8 mouse cellular contexts compared by ENCODE assay signal in genomic region chr17:26933419-26933818, GRCm38 (mm10). TPM values are rescaled to one million over a fixed set of nuclear protein-coding genes. Genes with fewer than 3 reads are reported as not detected.
DNase-seq lines count a peak whose midpoint lies in the region; ATAC-seq and TF ChIP-seq lines count a peak whose summit lies in the region.

No protein-coding gene starts in this region.

- H3K9me3 ChIP-seq in embryonic facial prominence, embryonic 13.5 days: no peaks in the 10 kb centered on the region
- H3K9me3 ChIP-seq in intestine, postnatal 0 days (ENCODE audit: control insufficient read depth): no peaks in the 10 kb centered on the region
- H3K9me3 ChIP-seq in midbrain, postnatal 0 days (ENCODE audit: low read length): no peaks in the 10 kb centered on the region

- peak overlapping the region; percentile 92 for H3K4me2 ChIP-seq in embryonic facial prominence, embryonic 13.5 days
- H3K4me2 ChIP-seq in intestine, postnatal 0 days (replicated peaks; ENCODE audit: low read depth): peak overlapping the region; percentile 98
- peak overlapping the region; percentile 89 for H3K4me2 ChIP-seq in midbrain, postnatal 0 days (ENCODE audit: low read depth, low read length, poor library complexity, severe bottlenecking)

- no peak for TF ChIP-seq CTCF in left cerebral cortex, adult 2 months (IDR thresholded peaks at IDR 0.05)
- TF ChIP-seq CTCF in intestine, postnatal 0 days (IDR thresholded peaks at IDR 0.05; ENCODE audit: low read depth): 0 out of 2 replicates have a peak, but pooled peaks have one; percentile 15
- TF ChIP-seq CTCF in midbrain, postnatal 0 days (IDR thresholded peaks at IDR 0.05): no peak

- peak overlapping the region; percentile 86 for H3K4me3 ChIP-seq in left cerebral cortex, adult 2 months
- peak overlapping the region; percentile 79 for H3K4me3 ChIP-seq in embryonic facial prominence, embryonic 13.5 days
- H3K4me3 ChIP-seq in intestine, postnatal 0 days (ENCODE audit: low read depth, low read length): peak overlapping the region; percentile 82
- peak overlapping the region; percentile 86 for H3K4me3 ChIP-seq in midbrain, postnatal 0 days (ENCODE audit: low read depth, low read length)

- peak overlapping the region; percentile 92 for H3K27ac ChIP-seq in left cerebral cortex, adult 2 months
- H3K27ac ChIP-seq in embryonic facial prominence, embryonic 13.5 days: peak overlapping the region; percentile 86
- H3K27ac ChIP-seq in intestine, postnatal 0 days (ENCODE audit: low read depth, low read length): peak overlapping the region; percentile 71
- peak overlapping the region; percentile 89 for H3K27ac ChIP-seq in midbrain, postnatal 0 days (ENCODE audit: low read depth, low read length)

- H3K36me3 ChIP-seq in embryonic facial prominence, embryonic 13.5 days: peaks cover 52% of the 10 kb centered on the region
- peaks cover 37% of the 10 kb centered on the region for H3K36me3 ChIP-seq in intestine, postnatal 0 days (ENCODE audit: control insufficient read depth, insufficient read depth)
- peaks cover 19% of the 10 kb centered on the region for H3K36me3 ChIP-seq in midbrain, postnatal 0 days (ENCODE audit: insufficient read depth, low read length)

- no peak for DNase-seq in left cerebral cortex, adult 2 months (ENCODE audit: extremely low spot score in 1 of 2, low spot score in 2 of 2)
- DNase-seq in left cerebral cortex, adult 8-10 months (ENCODE audit: low spot score in 2 of 2): no peak
- DNase-seq in midbrain, postnatal 0 days (ENCODE audit: low spot score): no peak
- DNase-seq in thymus, postnatal 14 days: no peak
- no peak for DNase-seq in left cerebral cortex, postnatal 14 days (ENCODE audit: low spot score in 2 of 2)

- no peaks in the 10 kb centered on the region for H3K27me3 ChIP-seq in embryonic facial prominence, embryonic 13.5 days
- no peaks in the 10 kb centered on the region for H3K27me3 ChIP-seq in intestine, postnatal 0 days (replicated peaks; ENCODE audit: control insufficient read depth, insufficient read depth, low read length)
- no peaks in the 10 kb centered on the region for H3K27me3 ChIP-seq in midbrain, postnatal 0 days (ENCODE audit: insufficient read depth, low read length)

- intact Hi-C loops in left cerebral cortex, adult 2 months (cut with DNase I): loop anchor here (1.0 to 5.0 kb wide), 3 partner anchors 39 to 199 kb away; partner anchors contain the start of genes Bak1 and Uqcc2
- intact Hi-C loops in left cerebral cortex, postnatal 14 days (cut with DNase I): no loop called here

- 6% methylated on average over 13 of the region's 13 CpGs for WGBS in embryonic facial prominence, embryonic 13.5 days
- 4% methylated on average over 13 of the region's 13 CpGs for WGBS in intestine, postnatal 0 days
- 8% methylated on average over 13 of the region's 13 CpGs for WGBS in midbrain, postnatal 0 days

- H3K4me1 ChIP-seq in embryonic facial prominence, embryonic 13.5 days: peaks cover 32% of the 10 kb centered on the region
- H3K4me1 ChIP-seq in intestine, postnatal 0 days (replicated peaks; ENCODE audit: control insufficient read depth, insufficient read depth, low read length): 0 out of 2 replicates have a peak, but pooled peaks cover 6% of the 10 kb centered on the region
- peaks cover 4% of the 10 kb centered on the region; the same call in 1 of the 2 replicates for H3K4me1 ChIP-seq in midbrain, postnatal 0 days (ENCODE audit: insufficient read depth, low read length)

- ATAC-seq in embryonic facial prominence, embryonic 13.5 days (ENCODE audit: insufficient number of reproducible peaks, insufficient read depth, low FRiP score, low TSS enrichment, low read depth): no peak
- peak; percentile 3; the same call in 1 of the 2 replicates for ATAC-seq in intestine, postnatal 0 days
- peak; percentile 18; the same call in 1 of the 2 replicates for ATAC-seq in midbrain, postnatal 0 days (ENCODE audit: low FRiP score)
- ATAC-seq in megakaryocyte progenitor cell, adult 5-6 weeks (replicated peaks; ENCODE audit: poor library complexity): no peak

- H3K9ac ChIP-seq in embryonic facial prominence, embryonic 13.5 days: peak overlapping the region; percentile 89
- H3K9ac ChIP-seq in intestine, postnatal 0 days (ENCODE audit: low read depth, low read length): peak overlapping the region; percentile 76
- peak overlapping the region; percentile 91 for H3K9ac ChIP-seq in midbrain, postnatal 0 days (replicated peaks; ENCODE audit: low read length, poor library complexity, severe bottlenecking)

RNA-seq across cellular contexts. Expression of gene Phf1, which starts 0.6 kb away (rescaled TPM):
- total RNA-seq in left cerebral cortex, adult 2 months (2021): 10 to 100 TPM; 33.8 to 39.5 TPM
- total RNA-seq in left cerebral cortex, adult 8-10 months (2022): 10 to 100 TPM; 37.2 to 42.2 (median 38.0) TPM
- 12.7 and 15.4 TPM in 2 replicates for polyA plus RNA-seq in embryonic facial prominence, embryonic 13.5 days (2015; fragmentation: Nextera tagmentation; extraction: Ambion mirVana)
- 11.2 and 11.6 TPM in 2 replicates for polyA plus RNA-seq in intestine, postnatal 0 days (2015; fragmentation: Nextera tagmentation; extraction: Ambion mirVana)
- 48.7 and 53.5 TPM in 2 replicates for total RNA-seq in midbrain, postnatal 0 days (2014; rRNA removed)
- polyA plus RNA-seq in midbrain, postnatal 0 days (2015; fragmentation: Nextera tagmentation; extraction: Ambion mirVana): 32.8 and 35.8 TPM in 2 replicates
- 2.1 TPM in 2 replicates for total RNA-seq in megakaryocyte progenitor cell, adult 5-6 weeks (2015)
- total RNA-seq in megakaryocyte progenitor cell, adult 5-6 weeks (2017): 3.5 and 4.6 TPM in 2 replicates
- 10 to 100 TPM; 16.8 to 20.2 TPM for total RNA-seq in left cerebral cortex, postnatal 14 days (2021)

RNA-seq across cellular contexts. Expression of gene Cuta, which starts 6.0 kb away (rescaled TPM):
- total RNA-seq in left cerebral cortex, adult 2 months (2021): 100 to 1,000 TPM; 103 to 110 TPM
- 100 to 1,000 TPM in 2 of 4 experiments, 10 to 100 TPM in 2; 86.5 to 102 (median 97.7) TPM for total RNA-seq in left cerebral cortex, adult 8-10 months (2022)
- polyA plus RNA-seq in embryonic facial prominence, embryonic 13.5 days (2015; fragmentation: Nextera tagmentation; extraction: Ambion mirVana): 162 and 180 TPM in 2 replicates
- 287 and 304 TPM in 2 replicates for polyA plus RNA-seq in intestine, postnatal 0 days (2015; fragmentation: Nextera tagmentation; extraction: Ambion mirVana)
- 49.6 and 55.6 TPM in 2 replicates for total RNA-seq in midbrain, postnatal 0 days (2014; rRNA removed)
- polyA plus RNA-seq in midbrain, postnatal 0 days (2015; fragmentation: Nextera tagmentation; extraction: Ambion mirVana): 136 and 143 TPM in 2 replicates
- 181 and 216 TPM in 2 replicates for total RNA-seq in megakaryocyte progenitor cell, adult 5-6 weeks (2015)
- 75.8 and 82.9 TPM in 2 replicates for total RNA-seq in megakaryocyte progenitor cell, adult 5-6 weeks (2017)
- 100 to 1,000 TPM; 127 to 133 TPM for total RNA-seq in left cerebral cortex, postnatal 14 days (2021)

RNA-seq across cellular contexts. Expression of gene Syngap1, which starts 7.6 kb away (rescaled TPM):
- 100 to 1,000 TPM; 452 to 471 TPM for total RNA-seq in left cerebral cortex, adult 2 months (2021)
- 100 to 1,000 TPM; 329 to 367 (median 348) TPM for total RNA-seq in left cerebral cortex, adult 8-10 months (2022)
- polyA plus RNA-seq in embryonic facial prominence, embryonic 13.5 days (2015; fragmentation: Nextera tagmentation; extraction: Ambion mirVana): 3.4 and 3.7 TPM in 2 replicates
- 0.35 and 0.39 TPM in 2 replicates for polyA plus RNA-seq in intestine, postnatal 0 days (2015; fragmentation: Nextera tagmentation; extraction: Ambion mirVana)
- total RNA-seq in midbrain, postnatal 0 days (2014; rRNA removed): 77.0 and 90.3 TPM in 2 replicates
- polyA plus RNA-seq in midbrain, postnatal 0 days (2015; fragmentation: Nextera tagmentation; extraction: Ambion mirVana): 3.6 and 6.1 TPM in 2 replicates
- total RNA-seq in megakaryocyte progenitor cell, adult 5-6 weeks (2015): 5.3 and 11.6 TPM in 2 replicates
- 3.6 TPM in 2 replicates for total RNA-seq in megakaryocyte progenitor cell, adult 5-6 weeks (2017)
- total RNA-seq in left cerebral cortex, postnatal 14 days (2021): 100 to 1,000 TPM; 594 to 653 TPM

RNA-seq across cellular contexts. Expression of gene Kifc5b, which starts 16.5 kb away (rescaled TPM):
- 1 to 10 TPM; 3.3 to 4.6 TPM for total RNA-seq in left cerebral cortex, adult 2 months (2021)
- total RNA-seq in left cerebral cortex, adult 8-10 months (2022): 1 to 10 TPM; 2.8 to 4.9 (median 3.5) TPM
- 8.9 and 10.2 TPM in 2 replicates for polyA plus RNA-seq in embryonic facial prominence, embryonic 13.5 days (2015; fragmentation: Nextera tagmentation; extraction: Ambion mirVana)
- polyA plus RNA-seq in intestine, postnatal 0 days (2015; fragmentation: Nextera tagmentation; extraction: Ambion mirVana): 0.94 and 1.4 TPM in 2 replicates
- total RNA-seq in midbrain, postnatal 0 days (2014; rRNA removed): 1.9 and 4.7 TPM in 2 replicates
- 1.6 and 1.9 TPM in 2 replicates for polyA plus RNA-seq in midbrain, postnatal 0 days (2015; fragmentation: Nextera tagmentation; extraction: Ambion mirVana)
- 2.6 and 4.6 TPM in 2 replicates for total RNA-seq in megakaryocyte progenitor cell, adult 5-6 weeks (2015)
- total RNA-seq in megakaryocyte progenitor cell, adult 5-6 weeks (2017): 13.8 and 16.0 TPM in 2 replicates
- 1 to 10 TPM; 2.9 to 3.3 TPM for total RNA-seq in left cerebral cortex, postnatal 14 days (2021)

RNA-seq across cellular contexts. Expression of gene Zbtb9, which starts 39.5 kb away (rescaled TPM):
- total RNA-seq in left cerebral cortex, adult 2 months (2021): 10 to 100 TPM; 16.3 to 18.3 TPM
- total RNA-seq in left cerebral cortex, adult 8-10 months (2022): 10 to 100 TPM; 13.1 to 15.9 (median 14.7) TPM
- polyA plus RNA-seq in embryonic facial prominence, embryonic 13.5 days (2015; fragmentation: Nextera tagmentation; extraction: Ambion mirVana): 16.0 and 16.1 TPM in 2 replicates
- 6.5 and 6.7 TPM in 2 replicates for polyA plus RNA-seq in intestine, postnatal 0 days (2015; fragmentation: Nextera tagmentation; extraction: Ambion mirVana)
- 16.1 and 19.4 TPM in 2 replicates for total RNA-seq in midbrain, postnatal 0 days (2014; rRNA removed)
- polyA plus RNA-seq in midbrain, postnatal 0 days (2015; fragmentation: Nextera tagmentation; extraction: Ambion mirVana): 6.6 and 6.7 TPM in 2 replicates
- 2.9 and 5.3 TPM in 2 replicates for total RNA-seq in megakaryocyte progenitor cell, adult 5-6 weeks (2015)
- total RNA-seq in megakaryocyte progenitor cell, adult 5-6 weeks (2017): 16.3 and 22.1 TPM in 2 replicates
- total RNA-seq in left cerebral cortex, postnatal 14 days (2021): 10 to 100 TPM; 16.1 to 16.3 TPM

Comparison
In these comparisons a context has a peak if more than half of its experiments do, and no peak if none do; other contexts are left out.
1. ATAC-seq: peak in intestine, postnatal 0 days (single experiment) and midbrain, postnatal 0 days (single experiment); none in embryonic facial prominence, embryonic 13.5 days (single experiment) and megakaryocyte progenitor cell, adult 5-6 weeks (single experiment).
2. Peak in every context shown above with its lines, with median percentiles within 50 percentile points of each other: H3K27ac ChIP-seq, H3K4me3 ChIP-seq, H3K4me2 ChIP-seq and H3K9ac ChIP-seq.